Mouse (Mus musculus) myocyte (in vitro differentiated cells): Measurements from ENCODE around the gene Tmsb4x.

Source experiments
- CEBPB ChIP-seq: IDR thresholded peaks from 2 replicates; pipeline ENCODE4 v1.6.1; 2011; ENCODE audit warnings: mild to moderate bottlenecking, moderate library complexity; ENCODE audit not compliant: poor library complexity, insufficient read depth, severe bottlenecking
- E2F4 ChIP-seq: IDR thresholded peaks from one replicate; pipeline ENCODE4 v1.6.1; 2011; ENCODE audit warnings: mild to moderate bottlenecking, control low read depth, moderate library complexity; ENCODE audit not compliant: insufficient read depth
- MAX ChIP-seq: IDR thresholded peaks from one replicate; pipeline ENCODE4 v1.6.1; 2011; ENCODE audit warnings: low read depth, mild to moderate bottlenecking, control low read depth
- MYOG ChIP-seq, 3 experiments: IDR thresholded peaks; one replicate each; pipeline ENCODE4 v1.6.1; 2011; ENCODE audit warnings: control low read depth in 2 of 3, low read depth in 2 of 3, mild to moderate bottlenecking in 2 of 3; ENCODE audit not compliant: insufficient read length in 2 of 3, control insufficient read depth in 1 of 3, insufficient read depth in 1 of 3
- POLR2A ChIP-seq: IDR thresholded peaks from one replicate; pipeline ENCODE4 v1.6.1; 2011; ENCODE audit warnings: low read depth, mild to moderate bottlenecking, control low read depth, moderate library complexity; ENCODE audit not compliant: insufficient read length
- POLR2AphosphoS2 ChIP-seq: IDR thresholded peaks from one replicate; pipeline ENCODE4 v1.6.1; 2011; ENCODE audit warnings: low read depth, control low read depth; ENCODE audit not compliant: insufficient read length
- SRF ChIP-seq: IDR thresholded peaks from one replicate; pipeline ENCODE4 v1.6.1; 2011; ENCODE audit warnings: low read depth; ENCODE audit not compliant: control insufficient read depth, insufficient read length
- TCF12 ChIP-seq: IDR thresholded peaks from one replicate; pipeline ENCODE4 v1.6.1; 2011; ENCODE audit warnings: mild to moderate bottlenecking, control low read depth; ENCODE audit not compliant: poor library complexity, insufficient read depth, severe bottlenecking
- TCF3 ChIP-seq: IDR thresholded peaks from one replicate; pipeline ENCODE4 v1.6.1; 2011; ENCODE audit warnings: low read depth, control low read depth; ENCODE audit not compliant: insufficient read length
- USF1 ChIP-seq: IDR thresholded peaks from one replicate; pipeline ENCODE4 v1.6.1; 2011; ENCODE audit warnings: low read depth, mild to moderate bottlenecking, control low read depth, moderate library complexity

GRCm38 (mm10) chrX:167226570-167226969 lies 17.5 kb upstream of the Tmsb4x start:
- TF ChIP-seq POLR2A, result no peak
- TF ChIP-seq TCF12, result no peak
- TF ChIP-seq CEBPB, result no peak
- TF ChIP-seq MAX, result no peak
- TF ChIP-seq TCF3, result no peak
- TF ChIP-seq MYOG (IDR thresholded peaks at IDR 0.05; ENCODE audit: control insufficient read depth in 1 of 3, insufficient read depth in 1 of 3, insufficient read length in 2 of 3, low read depth in 2 of 3), result no peak
- TF ChIP-seq USF1, result no peak
- no peak for TF ChIP-seq E2F4
- no peak for TF ChIP-seq POLR2AphosphoS2
- TF ChIP-seq SRF, result no peak
